17 mouse cellular contexts compared by ENCODE assay signal in the genomic region with DNA sequence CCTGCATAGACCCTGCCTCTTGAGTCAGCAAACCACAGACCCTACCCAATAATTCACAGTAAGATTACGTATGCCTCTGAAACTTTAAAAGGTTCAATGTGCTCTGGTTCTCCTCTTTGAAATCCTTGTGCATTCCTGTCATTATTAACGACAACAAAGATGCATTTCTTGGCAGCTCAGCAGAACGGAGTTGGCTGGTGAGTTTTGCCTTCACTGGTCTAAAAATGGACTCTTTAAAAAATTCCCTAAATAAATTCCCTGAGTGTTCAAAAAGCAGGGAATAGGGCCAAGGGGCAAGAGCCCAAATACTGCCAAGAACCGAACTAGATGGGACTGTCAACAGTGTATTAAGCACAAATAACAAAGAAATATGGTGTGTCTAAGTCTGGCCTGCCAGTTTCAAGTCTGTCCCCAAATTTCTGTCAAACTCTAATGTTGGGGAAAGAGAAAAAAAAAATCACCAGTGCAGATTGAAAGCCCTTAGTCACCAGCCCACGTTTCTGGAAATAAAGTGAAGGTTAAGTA.
DNase-seq lines count a peak whose midpoint lies in the region; ATAC-seq and TF ChIP-seq lines count a peak whose summit lies in the region.
"Had no signal": no experiment of that assay in that cellular context is flagged by ENCODE, and none has a peak within 500 bp of the region (broad histone marks: within the 10 kb centered on the region; RNA-seq: fewer than 3 reads in every experiment).

No protein-coding gene starts in this region.

- no peak for ATAC-seq in hindbrain, postnatal 0 days
- ATAC-seq in hindbrain, embryonic 13.5 days (ENCODE audit: low FRiP score): no peak
- ATAC-seq in intestine, embryonic 16.5 days: no peak
- no peak for ATAC-seq in megakaryocyte progenitor cell, adult 5-6 weeks (replicated peaks; ENCODE audit: poor library complexity)

- no peak overlapping the region for H3K9ac ChIP-seq in hindbrain, postnatal 0 days (replicated peaks; ENCODE audit: low read length)
- no peak overlapping the region for H3K9ac ChIP-seq in hindbrain, embryonic 13.5 days
- H3K9ac ChIP-seq in intestine, embryonic 16.5 days (ENCODE audit: low read depth, low read length): no peak overlapping the region
- H3K9ac ChIP-seq: heart, embryonic 15.5 days; hindbrain, embryonic 14.5 days; limb, embryonic 12.5 days; liver, embryonic 15.5 days had no signal

- DNase-seq in cerebellum, adult 11-12 months: peak; percentile 6
- no peak for DNase-seq in cerebellum, postnatal 4 days (ENCODE audit: low spot score in 2 of 2)
- peak; percentile 17 for DNase-seq in hindbrain, postnatal 0 days (ENCODE audit: low spot score)
- peak; percentile 8 for DNase-seq in right cerebral cortex, adult 18-20 months
- DNase-seq in right cerebral cortex, postnatal 14 days: no peak
- DNase-seq: kidney, adult 18-20 months; kidney, postnatal 36 days; thymus, postnatal 14 days had no signal

- no peaks in the 10 kb centered on the region for H3K9me3 ChIP-seq in hindbrain, postnatal 0 days (ENCODE audit: low read length)
- H3K9me3 ChIP-seq in hindbrain, embryonic 13.5 days: peaks cover 8% of the 10 kb centered on the region; the same call in 1 of the 2 replicates
- no peaks in the 10 kb centered on the region for H3K9me3 ChIP-seq in intestine, embryonic 16.5 days (ENCODE audit: control insufficient read depth, low read length)
- H3K9me3 ChIP-seq: heart, embryonic 15.5 days; liver, embryonic 15.5 days had no signal

- 42% methylated on average over 5 of the region's 5 CpGs for WGBS in hindbrain, postnatal 0 days
- 60% methylated on average over 5 of the region's 5 CpGs for WGBS in hindbrain, embryonic 13.5 days
- 43% methylated on average over 5 of the region's 5 CpGs for WGBS in intestine, embryonic 16.5 days

- H3K4me3 ChIP-seq in hindbrain, postnatal 0 days (ENCODE audit: low read length): no peak overlapping the region
- H3K4me3 ChIP-seq in hindbrain, embryonic 13.5 days: no peak overlapping the region
- H3K4me3 ChIP-seq in intestine, embryonic 16.5 days (ENCODE audit: low read length): no peak overlapping the region
- H3K4me3 ChIP-seq: heart, embryonic 15.5 days; limb, embryonic 12.5 days; liver, embryonic 15.5 days; myocyte had no signal

- no peak for TF ChIP-seq CTCF in hindbrain, postnatal 0 days (IDR thresholded peaks at IDR 0.05; ENCODE audit: low read depth)

- no peaks in the 10 kb centered on the region for H3K4me1 ChIP-seq in hindbrain, postnatal 0 days (ENCODE audit: insufficient read depth, low read length)
- no peaks in the 10 kb centered on the region for H3K4me1 ChIP-seq in hindbrain, embryonic 13.5 days (replicated peaks)
- no peaks in the 10 kb centered on the region for H3K4me1 ChIP-seq in intestine, embryonic 16.5 days (ENCODE audit: control insufficient read depth, insufficient read depth, low read length)
- H3K4me1 ChIP-seq: heart, embryonic 15.5 days; limb, embryonic 12.5 days; liver, embryonic 15.5 days had no signal

- no peaks in the 10 kb centered on the region for H3K27me3 ChIP-seq in hindbrain, postnatal 0 days (ENCODE audit: insufficient read depth, low read length)
- no peaks in the 10 kb centered on the region for H3K27me3 ChIP-seq in hindbrain, embryonic 13.5 days
- H3K27me3 ChIP-seq in intestine, embryonic 16.5 days (replicated peaks; ENCODE audit: control insufficient read depth, insufficient read depth, low read length): no peaks in the 10 kb centered on the region
- H3K27me3 ChIP-seq: CH12.LX; heart, embryonic 15.5 days; limb, embryonic 12.5 days; liver, embryonic 15.5 days had no signal

- no peaks in the 10 kb centered on the region for H3K36me3 ChIP-seq in hindbrain, postnatal 0 days (ENCODE audit: insufficient read depth, low read length)
- H3K36me3 ChIP-seq in hindbrain, embryonic 13.5 days: no peaks in the 10 kb centered on the region
- no peaks in the 10 kb centered on the region for H3K36me3 ChIP-seq in intestine, embryonic 16.5 days (ENCODE audit: control insufficient read depth, insufficient read depth, low read length)
- H3K36me3 ChIP-seq: heart, embryonic 15.5 days; limb, embryonic 12.5 days; liver, embryonic 15.5 days had no signal

- H3K27ac ChIP-seq in hindbrain, postnatal 0 days: peak overlapping the region; percentile 28; the same call in 1 of the 2 replicates
- no peak overlapping the region for H3K27ac ChIP-seq in hindbrain, embryonic 13.5 days
- no peak overlapping the region for H3K27ac ChIP-seq in intestine, embryonic 16.5 days (ENCODE audit: low read length)
- H3K27ac ChIP-seq: heart, embryonic 15.5 days; hindbrain, embryonic 14.5 days; limb, embryonic 12.5 days; liver, embryonic 15.5 days had no signal

- no peak overlapping the region for H3K4me2 ChIP-seq in hindbrain, postnatal 0 days (ENCODE audit: low read depth, low read length)
- H3K4me2 ChIP-seq in hindbrain, embryonic 13.5 days: no peak overlapping the region
- no peak overlapping the region for H3K4me2 ChIP-seq in intestine, embryonic 16.5 days (ENCODE audit: low read depth, low read length)
- H3K4me2 ChIP-seq: heart, embryonic 15.5 days; hindbrain, embryonic 14.5 days; limb, embryonic 12.5 days; liver, embryonic 15.5 days had no signal

Comparison
In these comparisons a context has a peak if more than half of its experiments do, and no peak if none do; other contexts are left out.
1. DNase-seq: peak in cerebellum, adult 11-12 months (single experiment), hindbrain, postnatal 0 days (single experiment) and right cerebral cortex, adult 18-20 months (single experiment); none in cerebellum, postnatal 4 days (0 of 2) and right cerebral cortex, postnatal 14 days (single experiment).